Mouse (Mus musculus) hindbrain, embryonic 13.5 days (tissue): ENCODE results near the gene Cggbp1. TPM values are rescaled to one million over a fixed set of nuclear protein-coding genes. Genes with fewer than 3 reads are reported as not detected.

Source experiments
- ATAC-seq: fragments of 200-750 bp; cut with Nextera tagmentation; 2 replicates; pipeline ENCODE4 v1.8.0; 2017; ENCODE audit warnings: moderate TSS enrichment; ENCODE audit not compliant: low FRiP score
- H3K27ac ChIP-seq: fragments of 300-500 bp; sonication (generic); 2 replicates; pipeline ENCODE4 v1.5.1; 2015; ENCODE audit warnings: inconsistent platforms, mild to moderate bottlenecking, moderate library complexity
- H3K27me3 ChIP-seq: fragments of 300-500 bp; sonication (generic); 2 replicates; pipeline ENCODE4 v1.6.1; 2015; ENCODE audit warnings: mild to moderate bottlenecking, inconsistent platforms
- H3K36me3 ChIP-seq: fragments of 300-500 bp; sonication (generic); 2 replicates; pipeline ENCODE4 v1.6.1; 2015; ENCODE audit warnings: mild to moderate bottlenecking, inconsistent platforms
- H3K4me1 ChIP-seq: fragments of 300-500 bp; sonication (generic); replicated peaks from 2 replicates; pipeline ENCODE4 v1.6.1; 2015; ENCODE audit warnings: inconsistent platforms
- H3K4me2 ChIP-seq: fragments of 300-500 bp; sonication (generic); 2 replicates; pipeline ENCODE4 v1.6.1; 2015; ENCODE audit warnings: inconsistent platforms, mild to moderate bottlenecking, moderate library complexity
- H3K4me3 ChIP-seq: fragments of 300-500 bp; sonication (generic); 2 replicates; pipeline ENCODE4 v1.5.1; 2015; ENCODE audit warnings: mild to moderate bottlenecking, inconsistent platforms
- H3K9ac ChIP-seq: fragments of 300-500 bp; sonication (generic); 2 replicates; pipeline ENCODE4 v1.6.1; 2015; ENCODE audit warnings: mild to moderate bottlenecking, inconsistent platforms
- H3K9me3 ChIP-seq: fragments of 300-500 bp; sonication (generic); 2 replicates; pipeline ENCODE4 v1.6.1; 2016; ENCODE audit warnings: inconsistent platforms
- WGBS: fragments of 180-500 bp; shearing (Covaris S2); methylation state at CpG from one replicate; pipeline ENCODE4 v1.1.7; 2015; 5-methylcytosine and 5-hydroxymethylcytosine counted together
- polyA plus RNA-seq: library from polyadenylated mRNA; unstranded; fragments of >200 nt; fragmentation: Nextera tagmentation; extraction: Ambion mirVana; gene quantifications from 2 replicates; pipeline ENCODE4 v1.2.1, GENCODE M21; 2015

Gene Cggbp1
- polyA plus RNA-seq, 1 experiment from 2014 or later: 72.9 TPM

DNA sequence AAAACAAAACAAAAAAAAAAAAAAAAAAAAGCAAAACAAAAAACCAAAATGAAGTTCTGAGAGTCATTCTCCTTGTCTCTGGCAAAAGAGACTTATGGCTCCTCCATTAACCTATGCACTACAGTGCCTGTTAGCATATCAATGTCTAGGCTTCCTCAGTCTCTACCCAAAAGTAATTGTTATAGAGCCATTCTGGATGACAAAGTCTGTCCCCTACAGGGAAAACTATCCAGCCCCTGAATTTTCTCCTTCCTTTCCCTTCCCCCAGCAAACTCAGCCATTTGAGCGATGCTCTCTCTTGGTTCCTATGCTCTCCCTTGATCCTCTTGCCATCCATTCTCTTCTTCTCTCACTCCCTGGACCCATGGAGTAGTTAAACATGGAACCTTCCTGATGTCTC, 24.0 kb downstream of the Cggbp1 start:
- ATAC-seq: no peak
- WGBS: 97% methylated on average over 1 of the region's 1 CpGs
- Histone ChIP-seq H3K27ac (no peak overlapping the region), H3K36me3 (no peaks in the 10 kb centered on the region), H3K27me3 (no peaks in the 10 kb centered on the region), H3K9me3 (no peaks in the 10 kb centered on the region), H3K4me1 (peaks cover 4% of the 10 kb centered on the region), H3K4me2 (no peak overlapping the region), H3K4me3 (no peak overlapping the region), H3K9ac (no peak overlapping the region)

GRCm38 (mm10) chr16:64876631-64877265, 25.0 kb downstream of the Cggbp1 start:
- Histone ChIP-seq H3K4me2 (no peak overlapping the region), H3K4me3 (no peak overlapping the region), H3K36me3 (no peaks in the 10 kb centered on the region), H3K27me3 (no peaks in the 10 kb centered on the region), H3K27ac (no peak overlapping the region), H3K4me1 (peaks cover 4% of the 10 kb centered on the region), H3K9me3 (no peaks in the 10 kb centered on the region), H3K9ac (no peak overlapping the region)
- ATAC-seq: no peak
- WGBS: 79% methylated on average over 4 of the region's 4 CpGs

DNA sequence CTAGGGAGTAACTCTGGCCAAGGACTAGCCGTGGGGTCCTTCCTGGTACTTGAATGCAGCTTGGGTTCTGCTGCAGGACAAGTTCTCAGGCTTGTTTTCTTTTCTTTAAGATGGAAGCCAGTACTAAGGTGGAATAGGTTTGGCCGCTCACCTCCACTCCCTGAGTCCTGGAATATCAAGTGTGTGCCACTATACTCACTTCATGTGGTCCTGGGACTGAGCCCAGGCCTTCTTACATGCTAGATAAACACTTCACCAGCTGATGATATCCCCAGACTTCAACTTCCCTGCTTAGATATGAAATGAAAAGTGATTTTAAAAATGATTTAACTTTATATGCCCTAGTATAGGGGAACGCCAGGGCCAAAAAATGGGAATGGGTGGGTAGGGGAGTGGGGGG, 25.5 kb downstream of the Cggbp1 start:
- Histone ChIP-seq H3K9ac (no peak overlapping the region), H3K36me3 (no peaks in the 10 kb centered on the region), H3K27me3 (no peaks in the 10 kb centered on the region), H3K4me1 (peaks cover 4% of the 10 kb centered on the region), H3K27ac (no peak overlapping the region), H3K4me2 (no peak overlapping the region), H3K4me3 (no peak overlapping the region), H3K9me3 (no peaks in the 10 kb centered on the region)
- no peak for ATAC-seq
- 94% methylated on average over 3 of the region's 3 CpGs for WGBS

GRCm38 (mm10) chr16:64878611-64879132, 26.9 kb downstream of the Cggbp1 start:
- no peaks in the 10 kb centered on the region for H3K9me3 ChIP-seq
- no peak for ATAC-seq
- H3K36me3 ChIP-seq: no peaks in the 10 kb centered on the region
- H3K27me3 ChIP-seq: no peaks in the 10 kb centered on the region
- H3K4me2 ChIP-seq: no peak overlapping the region
- H3K27ac ChIP-seq: no peak overlapping the region
- H3K9ac ChIP-seq: no peak overlapping the region
- WGBS: 90% methylated on average over 3 of the region's 3 CpGs
- peaks cover 4% of the 10 kb centered on the region for H3K4me1 ChIP-seq
- no peak overlapping the region for H3K4me3 ChIP-seq

DNA sequence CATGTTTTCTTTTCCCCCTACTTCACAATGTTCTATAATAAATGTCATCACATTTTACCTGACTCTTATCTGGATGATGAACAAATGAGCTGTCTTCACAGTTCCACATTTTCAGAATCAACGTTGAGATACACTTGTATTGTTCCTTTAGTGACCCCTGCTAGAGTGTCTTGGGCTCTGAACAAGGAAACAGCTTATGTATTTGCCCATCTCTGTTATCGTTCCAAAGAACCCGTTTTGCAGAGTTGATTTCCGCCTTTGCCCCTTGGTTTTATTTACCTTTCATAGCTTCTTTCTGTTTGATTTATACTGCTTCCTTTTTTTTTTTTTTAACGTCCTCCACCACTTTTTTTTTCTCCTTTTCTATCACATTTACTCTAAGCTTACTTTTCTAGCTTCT, 27.9 kb downstream of the Cggbp1 start:
- Histone ChIP-seq H3K4me1 (no peaks in the 10 kb centered on the region), H3K4me3 (no peak overlapping the region), H3K9ac (no peak overlapping the region), H3K27me3 (no peaks in the 10 kb centered on the region), H3K4me2 (no peak overlapping the region), H3K36me3 (no peaks in the 10 kb centered on the region), H3K9me3 (no peaks in the 10 kb centered on the region), H3K27ac (no peak overlapping the region)
- 84% methylated on average over 5 of the region's 5 CpGs for whole genome bisulfite sequencing
- ATAC-seq: no peak

DNA sequence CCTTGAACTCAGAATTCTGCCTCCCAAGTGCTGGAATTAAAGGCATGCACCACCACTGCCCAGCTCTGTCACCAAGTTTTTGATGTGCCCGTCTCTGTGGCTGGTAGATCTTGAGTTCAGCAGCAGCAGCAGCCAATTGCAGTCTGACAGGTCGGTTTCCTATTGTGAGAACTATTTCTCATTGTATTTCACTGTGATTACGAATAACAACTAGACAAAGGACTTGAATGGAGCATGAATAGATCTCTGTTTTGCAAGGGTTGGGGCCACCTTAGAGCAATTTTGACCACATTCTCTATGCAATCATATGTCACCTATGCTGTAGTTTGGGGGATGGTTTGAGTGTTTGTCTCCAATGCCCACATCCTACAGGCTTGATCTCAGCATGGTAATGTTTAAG, 29.2 kb downstream of the Cggbp1 start:
- no peak for ATAC-seq
- no peaks in the 10 kb centered on the region for H3K27me3 ChIP-seq
- H3K4me2 ChIP-seq: no peak overlapping the region
- H3K27ac ChIP-seq: no peak overlapping the region
- no peak overlapping the region for H3K9ac ChIP-seq
- H3K4me3 ChIP-seq: no peak overlapping the region
- no peaks in the 10 kb centered on the region for H3K36me3 ChIP-seq
- no peaks in the 10 kb centered on the region for H3K9me3 ChIP-seq
- H3K4me1 ChIP-seq: no peaks in the 10 kb centered on the region
- WGBS: 68% methylated on average over 3 of the region's 3 CpGs

GRCm38 (mm10) chr16:64881442-64881841, 29.6 kb downstream of the Cggbp1 start:
- no peak overlapping the region for H3K4me3 ChIP-seq
- WGBS: 94% methylated on average over 2 of the region's 2 CpGs
- H3K4me1 ChIP-seq: no peaks in the 10 kb centered on the region
- no peak overlapping the region for H3K27ac ChIP-seq
- no peaks in the 10 kb centered on the region for H3K9me3 ChIP-seq
- no peaks in the 10 kb centered on the region for H3K36me3 ChIP-seq
- no peak overlapping the region for H3K4me2 ChIP-seq
- ATAC-seq: no peak
- H3K9ac ChIP-seq: no peak overlapping the region
- H3K27me3 ChIP-seq: no peaks in the 10 kb centered on the region

DNA sequence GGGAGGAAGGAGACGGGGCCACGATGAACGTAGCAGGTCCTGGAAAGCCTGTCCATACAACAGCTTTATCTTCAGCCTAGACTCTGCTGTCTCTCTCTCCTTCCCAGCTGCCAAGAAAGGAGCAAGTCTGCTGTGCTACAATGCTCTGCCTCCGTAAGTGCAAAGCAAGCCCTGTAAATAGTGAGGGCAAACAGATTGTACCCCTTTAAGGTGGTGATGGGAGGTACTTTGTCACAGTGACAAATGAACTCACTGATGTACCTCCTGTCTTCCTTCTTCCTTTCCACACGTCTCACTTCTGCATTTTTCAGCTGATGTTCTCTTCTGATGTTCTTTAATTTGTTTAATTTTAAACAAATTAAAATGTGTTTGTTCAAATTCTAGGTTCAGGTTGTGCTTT, 32.1 kb downstream of the Cggbp1 start:
- Histone ChIP-seq H3K4me1 (no peaks in the 10 kb centered on the region), H3K9me3 (0 out of 2 replicates have a peak, but pooled peaks cover 3% of the 10 kb centered on the region), H3K36me3 (no peaks in the 10 kb centered on the region), H3K4me2 (no peak overlapping the region), H3K27ac (no peak overlapping the region), H3K4me3 (no peak overlapping the region), H3K27me3 (no peaks in the 10 kb centered on the region), H3K9ac (no peak overlapping the region)
- WGBS: 67% methylated on average over 5 of the region's 5 CpGs
- no peak for ATAC-seq

DNA sequence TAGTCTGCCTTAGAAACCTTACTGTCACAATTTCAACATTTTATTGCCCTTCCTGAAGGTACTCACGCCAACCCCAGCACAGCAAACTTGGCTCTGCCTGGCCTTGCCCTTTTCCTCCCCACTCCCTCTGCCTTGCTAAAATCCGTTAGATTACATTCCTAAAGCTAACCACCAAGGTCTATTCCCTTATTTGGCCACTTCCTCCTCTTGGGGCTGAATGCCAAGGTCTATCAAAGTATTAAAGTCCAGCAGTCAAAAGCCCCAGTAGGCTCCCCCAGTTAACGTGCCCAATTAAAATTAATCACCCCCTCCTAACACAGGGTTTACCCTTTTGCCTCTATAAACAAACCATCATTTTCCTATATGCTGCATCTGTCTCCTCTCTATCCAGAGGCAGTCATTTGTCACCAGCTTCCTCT, 32.6 kb downstream of the Cggbp1 start:
- Histone ChIP-seq H3K4me3 (no peak overlapping the region), H3K9ac (no peak overlapping the region), H3K4me2 (no peak overlapping the region), H3K27me3 (no peaks in the 10 kb centered on the region), H3K4me1 (no peaks in the 10 kb centered on the region), H3K27ac (no peak overlapping the region), H3K36me3 (no peaks in the 10 kb centered on the region), H3K9me3 (0 out of 2 replicates have a peak, but pooled peaks cover 3% of the 10 kb centered on the region)
- ATAC-seq: no peak
- WGBS: 45% methylated on average over 3 of the region's 3 CpGs

- Histone ChIP-seq H3K4me2 (no peak overlapping the region), H3K27ac (no peak overlapping the region), H3K9me3 (0 out of 2 replicates have a peak, but pooled peaks cover 3% of the 10 kb centered on the region), H3K9ac (no peak overlapping the region), H3K4me3 (no peak overlapping the region), H3K4me1 (no peaks in the 10 kb centered on the region), H3K36me3 (no peaks in the 10 kb centered on the region), H3K27me3 (no peaks in the 10 kb centered on the region)
- WGBS: 26% methylated on average over 3 of the region's 3 CpGs
- no peak for ATAC-seq
Observed at GRCm38 (mm10) chr16:64885142-64885541, 33.3 kb downstream of the Cggbp1 start.

DNA sequence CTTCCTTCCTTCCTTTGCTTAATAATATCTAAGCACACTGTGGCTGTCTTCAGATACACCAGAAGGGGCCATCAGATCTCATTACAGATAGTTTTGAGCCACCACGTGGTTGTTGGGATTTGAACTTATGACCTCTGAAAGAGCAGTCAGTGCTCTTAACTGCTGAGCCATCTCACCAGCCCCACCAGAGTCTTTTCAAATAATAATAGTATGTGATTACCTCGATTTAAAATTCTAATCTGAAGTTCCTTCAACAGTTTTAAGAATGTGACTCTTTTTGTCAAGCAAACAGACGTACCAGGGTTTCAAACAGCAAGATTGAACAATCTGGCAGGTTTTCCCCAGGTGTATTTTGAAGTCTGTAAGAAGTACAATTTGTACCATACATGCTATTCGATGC, 33.8 kb downstream of the Cggbp1 start:
- WGBS: 45% methylated on average over 4 of the region's 4 CpGs
- ATAC-seq: no peak
- no peak overlapping the region for H3K4me2 ChIP-seq
- H3K4me3 ChIP-seq: no peak overlapping the region
- no peaks in the 10 kb centered on the region for H3K27me3 ChIP-seq
- H3K9ac ChIP-seq: no peak overlapping the region
- H3K27ac ChIP-seq: no peak overlapping the region
- H3K36me3 ChIP-seq: no peaks in the 10 kb centered on the region
- H3K4me1 ChIP-seq: no peaks in the 10 kb centered on the region
- 0 out of 2 replicates have a peak, but pooled peaks cover 3% of the 10 kb centered on the region for H3K9me3 ChIP-seq

- no peak overlapping the region for H3K4me2 ChIP-seq
- 94% methylated on average over 3 of the region's 3 CpGs for WGBS
- H3K4me1 ChIP-seq: no peaks in the 10 kb centered on the region
- no peak for ATAC-seq
- H3K4me3 ChIP-seq: no peak overlapping the region
- H3K27me3 ChIP-seq: no peaks in the 10 kb centered on the region
- H3K36me3 ChIP-seq: no peaks in the 10 kb centered on the region
- 0 out of 2 replicates have a peak, but pooled peaks cover 3% of the 10 kb centered on the region for H3K9me3 ChIP-seq
- H3K27ac ChIP-seq: no peak overlapping the region
- no peak overlapping the region for H3K9ac ChIP-seq
Observed at GRCm38 (mm10) chr16:64889496-64889895, 37.7 kb downstream of the Cggbp1 start.

DNA sequence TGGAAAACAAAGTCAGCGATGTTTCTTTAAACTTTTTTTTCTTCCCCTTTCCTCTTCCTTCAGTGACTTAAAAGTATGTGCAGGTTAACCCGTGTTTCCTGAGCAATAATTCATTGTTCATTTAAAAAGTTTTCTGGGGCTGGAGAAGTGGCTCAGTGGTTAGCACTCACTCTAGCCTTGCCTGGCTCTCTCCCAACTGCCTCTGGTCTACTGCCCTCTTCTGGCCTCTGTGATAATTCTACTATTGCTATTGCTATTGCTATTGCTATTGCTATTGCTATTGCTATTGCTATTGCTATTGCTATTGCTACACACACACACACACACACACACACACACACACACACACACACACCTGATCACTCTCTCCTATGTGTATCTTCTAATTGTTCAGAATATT, 47.3 kb downstream of the Cggbp1 start:
- Histone ChIP-seq H3K27ac (no peak overlapping the region), H3K9ac (no peak overlapping the region), H3K4me1 (no peaks in the 10 kb centered on the region), H3K9me3 (no peaks in the 10 kb centered on the region), H3K27me3 (no peaks in the 10 kb centered on the region), H3K4me3 (no peak overlapping the region), H3K36me3 (no peaks in the 10 kb centered on the region), H3K4me2 (no peak overlapping the region)
- ATAC-seq: no peak
- WGBS: 69% methylated on average over 2 of the region's 2 CpGs
